In genomic region chr13:17693816-17694215, GRCm38 (mm10) we compare ENCODE assay signal across 8 mouse cellular contexts. TPM values are rescaled to one million over a fixed set of nuclear protein-coding genes. Genes with fewer than 3 reads are reported as not detected.
DNase-seq lines count a peak whose midpoint lies in the region; ATAC-seq and TF ChIP-seq lines count a peak whose summit lies in the region.

No protein-coding gene starts in this region.

- no peaks in the 10 kb centered on the region for H3K9me3 ChIP-seq in forebrain, postnatal 0 days (ENCODE audit: low read length)
- H3K9me3 ChIP-seq in liver, embryonic 12.5 days (replicated peaks): no peaks in the 10 kb centered on the region

- WGBS in forebrain, postnatal 0 days: 51% methylated on average over 5 of the region's 5 CpGs
- 58% methylated on average over 5 of the region's 5 CpGs for WGBS in liver, embryonic 12.5 days (ENCODE audit: insufficient replicate concordance)

- no peaks in the 10 kb centered on the region for H3K36me3 ChIP-seq in forebrain, postnatal 0 days (ENCODE audit: insufficient read depth)
- H3K36me3 ChIP-seq in liver, embryonic 12.5 days: peaks cover 4% of the 10 kb centered on the region; the same call in 1 of the 2 replicates
- no peaks in the 10 kb centered on the region for H3K36me3 ChIP-seq in splenic B cell, adult 2 months (ENCODE audit: control insufficient read depth, insufficient read depth, low read length, poor library complexity, severe bottlenecking)

- no peak for TF ChIP-seq CTCF in forebrain, postnatal 0 days (IDR thresholded peaks at IDR 0.05; ENCODE audit: low read depth)

- no peak overlapping the region for H3K4me2 ChIP-seq in forebrain, postnatal 0 days (ENCODE audit: low read depth)
- H3K4me2 ChIP-seq in liver, embryonic 12.5 days: peak overlapping the region; percentile 88

- H3K27ac ChIP-seq in forebrain, postnatal 0 days (ENCODE audit: low read depth, low read length): no peak overlapping the region
- no peak overlapping the region for H3K27ac ChIP-seq in liver, embryonic 12.5 days

- H3K4me1 ChIP-seq in forebrain, postnatal 0 days (ENCODE audit: insufficient read depth): peaks cover 3% of the 10 kb centered on the region; the same call in 1 of the 2 replicates
- peaks cover 18% of the 10 kb centered on the region for H3K4me1 ChIP-seq in liver, embryonic 12.5 days

- no peak overlapping the region for H3K4me3 ChIP-seq in forebrain, postnatal 0 days (ENCODE audit: low read depth, low read length)
- H3K4me3 ChIP-seq in liver, embryonic 12.5 days: peak overlapping the region; percentile 88

- ATAC-seq in forebrain, postnatal 0 days: no peak
- no peak for ATAC-seq in liver, embryonic 12.5 days

- H3K9ac ChIP-seq in forebrain, postnatal 0 days: no peak overlapping the region
- peak overlapping the region; percentile 83 for H3K9ac ChIP-seq in liver, embryonic 12.5 days

- no peaks in the 10 kb centered on the region for H3K27me3 ChIP-seq in forebrain, postnatal 0 days (ENCODE audit: insufficient read depth, low read length)
- no peaks in the 10 kb centered on the region for H3K27me3 ChIP-seq in liver, embryonic 12.5 days (replicated peaks)
- H3K27me3 ChIP-seq in splenic B cell, adult 2 months (ENCODE audit: control insufficient read depth, insufficient read depth, low read length, poor library complexity, severe bottlenecking): no peaks in the 10 kb centered on the region

- DNase-seq in layer of hippocampus, adult 9-11 months: peak; percentile 11
- no peak for DNase-seq in layer of hippocampus, adult 18-20 months (ENCODE audit: low spot score in 2 of 2)
- DNase-seq in ZHBTc4 (ENCODE audit: low read depth, low spot score): peak; percentile 16
- DNase-seq in forebrain, postnatal 0 days: peak; percentile 14
- peak; percentile 7 for DNase-seq in splenic B cell, adult 2 months (ENCODE audit: low read depth, low spot score)
- no peak for DNase-seq in urinary bladder, postnatal 4 days (ENCODE audit: low spot score in 2 of 2)
- DNase-seq in testis, postnatal 10 days (ENCODE audit: low spot score): no peak

RNA-seq across cellular contexts. Expression of gene Mplkip, which starts 1.2 kb away (rescaled TPM):
- 10 to 100 TPM; 14.5 to 16.2 TPM for total RNA-seq in layer of hippocampus, adult 18-20 months (2021)
- 15.2 and 20.1 TPM in 2 replicates for total RNA-seq in forebrain, postnatal 0 days (2014; rRNA removed)
- polyA plus RNA-seq in forebrain, postnatal 0 days (2015; fragmentation: Nextera tagmentation; extraction: Ambion mirVana): 32.0 and 37.0 TPM in 2 replicates
- polyA plus RNA-seq in liver, embryonic 12.5 days (2016; fragmentation: Nextera tagmentation; extraction: Ambion mirVana): 42.8 and 43.9 TPM in 2 replicates

RNA-seq across cellular contexts. Expression of gene Sugct, which starts 1.5 kb away (rescaled TPM):
- 1 to 10 TPM; 2.8 to 3.0 TPM for total RNA-seq in layer of hippocampus, adult 18-20 months (2021)
- 0.77 and 1.4 TPM in 2 replicates for total RNA-seq in forebrain, postnatal 0 days (2014; rRNA removed)
- 1.7 and 2.1 TPM in 2 replicates for polyA plus RNA-seq in forebrain, postnatal 0 days (2015; fragmentation: Nextera tagmentation; extraction: Ambion mirVana)
- 3.1 and 3.3 TPM in 2 replicates for polyA plus RNA-seq in liver, embryonic 12.5 days (2016; fragmentation: Nextera tagmentation; extraction: Ambion mirVana)

Comparison
In these comparisons a context has a peak if more than half of its experiments do, and no peak if none do; other contexts are left out.
1. DNase-seq: peak in layer of hippocampus, adult 9-11 months (single experiment), ZHBTc4 (single experiment), forebrain, postnatal 0 days (single experiment) and splenic B cell, adult 2 months (single experiment); none in layer of hippocampus, adult 18-20 months (0 of 2), urinary bladder, postnatal 4 days (0 of 2) and testis, postnatal 10 days (single experiment).